Mouse (Mus musculus) small intestine, adult 2 months (tissue): ENCODE results near the gene Gm45713.

Source experiments
- CTCF ChIP-seq: fragments of 200-500 bp; IDR thresholded peaks from 2 replicates; pipeline ENCODE4 v1.5.1; 2012; ENCODE audit warnings: low read depth, mild to moderate bottlenecking, control low read depth, inconsistent platforms, low read length, moderate library complexity, mixed read lengths; ENCODE audit not compliant: insufficient replicate concordance, insufficient read length; ENCODE audit errors: extremely low read depth
- POLR2A ChIP-seq: fragments of 200-500 bp; IDR thresholded peaks from 2 replicates; pipeline ENCODE4 v1.6.1; 2012; ENCODE audit warnings: low read depth, mild to moderate bottlenecking, control low read depth, inconsistent platforms, low read length, moderate library complexity

GRCm38 (mm10) chr7:45127700-45128224, 8.3 kb downstream of the Gm45713 start:
- no peak for TF ChIP-seq POLR2A
- no peak for TF ChIP-seq CTCF
